Comparison of ENCODE assay signal across 9 mouse cellular contexts in genomic region chr10:80796307-80796848, GRCm38 (mm10). TPM values are rescaled to one million over a fixed set of nuclear protein-coding genes. Genes with fewer than 3 reads are reported as not detected.
DNase-seq lines count a peak whose midpoint lies in the region; ATAC-seq and TF ChIP-seq lines count a peak whose summit lies in the region.
"Had no signal": no experiment of that assay in that cellular context is flagged by ENCODE, and none has a peak within 500 bp of the region (broad histone marks: within the 10 kb centered on the region; RNA-seq: fewer than 3 reads in every experiment).

No protein-coding gene starts in this region.

- peak overlapping the region; percentile 86 for H3ac ChIP-seq in C2C12 (ENCODE audit: control insufficient read depth, insufficient read length, low read depth)

- no peak for ATAC-seq in forebrain, embryonic 12.5 days (ENCODE audit: low FRiP score)
- ATAC-seq in liver, embryonic 13.5 days (ENCODE audit: low read depth) = no peak
- no peak for ATAC-seq in CD4-positive, CD25-positive, alpha-beta regulatory T cell, adult 4 months

- H3K9me3 ChIP-seq in forebrain, embryonic 12.5 days = no peaks in the 10 kb centered on the region
- H3K9me3 ChIP-seq in liver, embryonic 13.5 days (replicated peaks) = no peaks in the 10 kb centered on the region

- H3K27me3 ChIP-seq in C2C12 (ENCODE audit: control insufficient read depth, insufficient read depth, insufficient read length) = no peaks in the 10 kb centered on the region
- no peaks in the 10 kb centered on the region for H3K27me3 ChIP-seq in forebrain, embryonic 12.5 days
- no peaks in the 10 kb centered on the region for H3K27me3 ChIP-seq in liver, embryonic 13.5 days

- no peak for TF ChIP-seq CTCF in gastrocnemius, adult 2 months (IDR thresholded peaks at IDR 0.05)
- no peak for TF ChIP-seq CTCF in C2C12 (IDR thresholded peaks at IDR 0.05; ENCODE audit: control insufficient read depth, insufficient read depth, insufficient read length)

- 90% methylated on average over 9 of the region's 9 CpGs for WGBS in forebrain, embryonic 12.5 days
- 82% methylated on average over 9 of the region's 9 CpGs for WGBS in liver, embryonic 13.5 days (ENCODE audit: insufficient replicate concordance)

- peaks cover 69% of the 10 kb centered on the region for H3K36me3 ChIP-seq in C2C12 (ENCODE audit: control insufficient read depth, insufficient read depth)
- H3K36me3 ChIP-seq in forebrain, embryonic 12.5 days (replicated peaks) = peaks cover 66% of the 10 kb centered on the region
- H3K36me3 ChIP-seq in liver, embryonic 13.5 days = peaks cover 67% of the 10 kb centered on the region

- H3K79me3 ChIP-seq in C2C12 (ENCODE audit: low read depth) = peaks cover 45% of the 10 kb centered on the region

- H3K4me2 ChIP-seq in forebrain, embryonic 12.5 days = peak overlapping the region; percentile 89
- H3K4me2 ChIP-seq in liver, embryonic 13.5 days = peak overlapping the region; percentile 78

- intact Hi-C loops in gastrocnemius, adult 2 months (cut with DNase I) = no loop called here
- intact Hi-C loops in gastrocnemius, postnatal 14 days (cut with DNase I; ENCODE audit: low total_unique reads) = no loop called here

- H3K4me1 ChIP-seq in forebrain, embryonic 12.5 days = peaks cover 33% of the 10 kb centered on the region
- H3K4me1 ChIP-seq in liver, embryonic 13.5 days (replicated peaks) = peaks cover 54% of the 10 kb centered on the region

- peak overlapping the region; percentile 98; the same call in 1 of the 2 replicates for H3K9ac ChIP-seq in forebrain, embryonic 12.5 days
- peak overlapping the region; percentile 95 for H3K9ac ChIP-seq in liver, embryonic 13.5 days

- H3K4me3 ChIP-seq in gastrocnemius, adult 2 months = peak overlapping the region; percentile 84
- H3K4me3 ChIP-seq in C2C12 (ENCODE audit: insufficient read depth, poor library complexity, severe bottlenecking) = peak overlapping the region; percentile 99
- H3K4me3 ChIP-seq in forebrain, embryonic 12.5 days (replicated peaks) = peak overlapping the region; percentile 96
- peak overlapping the region; percentile 90 for H3K4me3 ChIP-seq in liver, embryonic 13.5 days (replicated peaks)

- peaks cover 64% of the 10 kb centered on the region for H3K79me2 ChIP-seq in C2C12 (ENCODE audit: control insufficient read depth, insufficient read depth)

- H3K27ac ChIP-seq in gastrocnemius, adult 2 months = peak overlapping the region; percentile 99
- H3K27ac ChIP-seq in forebrain, embryonic 12.5 days = no peak overlapping the region
- peak overlapping the region; percentile 92 for H3K27ac ChIP-seq in liver, embryonic 13.5 days

- DNase-seq in gastrocnemius, adult 2 months = no peak
- DNase-seq in gastrocnemius, postnatal 14 days = no peak
- DNase-seq in liver, embryonic 13.5 days = no peak
- no peak for DNase-seq in T-cell, adult 2 months (ENCODE audit: low spot score)
- DNase-seq in urinary bladder, postnatal 36 days (ENCODE audit: low spot score in 2 of 2) = no peak
- DNase-seq: kidney, adult 8-10 months had no signal

TF ChIP-seq in C2C12, 6 proteins besides CTCF, POLR2A, EP300 and RAD21:
- TF ChIP-seq FOSL1 (IDR thresholded peaks at IDR 0.05; ENCODE audit: insufficient read depth, low read length, poor library complexity, severe bottlenecking) (no peak), MYOD1 (IDR thresholded peaks at IDR 0.05; ENCODE audit: control insufficient read depth, insufficient read length, low read depth) (no peak), USF1 (IDR thresholded peaks at IDR 0.05; ENCODE audit: low read depth) (no peak), CEBPB (IDR thresholded peaks at IDR 0.05; ENCODE audit: low read depth) (no peak), MYOG (IDR thresholded peaks at IDR 0.05; ENCODE audit: control insufficient read depth, extremely low read depth, insufficient read length) (no peak), MAX (IDR thresholded peaks at IDR 0.05) (no peak)

RNA-seq across cellular contexts. Expression of gene Sf3a2, which starts 1.6 kb away (rescaled TPM):
- 10 to 100 TPM; 28.9 to 29.1 TPM for total RNA-seq in gastrocnemius, adult 2 months (2021)
- 10 to 100 TPM; 23.6 to 30.0 TPM for total RNA-seq in gastrocnemius, postnatal 14 days (2021)
- 106 TPM for polyA plus RNA-seq in C2C12 (2012; fragmentation: generic; extraction: Trizol)
- polyA plus RNA-seq in forebrain, embryonic 12.5 days (2016; fragmentation: Nextera tagmentation; extraction: Ambion mirVana) = 77.1 and 89.4 TPM in 2 replicates
- polyA plus RNA-seq in liver, embryonic 13.5 days (2015; fragmentation: Nextera tagmentation; extraction: Ambion mirVana) = 35.7 and 48.5 TPM in 2 replicates
- polyA plus RNA-seq in CD4-positive, CD25-positive, alpha-beta regulatory T cell, adult 4 months (2017; shearing (Covaris generic)) = 10 to 100 TPM; 12.3 to 13.2 TPM

RNA-seq across cellular contexts. Expression of gene Plekhj1, which starts 2.0 kb away (rescaled TPM):
- 10 to 100 TPM; 22.3 to 29.8 TPM for total RNA-seq in gastrocnemius, adult 2 months (2021)
- 10 to 100 TPM; 21.4 to 23.1 TPM for total RNA-seq in gastrocnemius, postnatal 14 days (2021)
- polyA plus RNA-seq in C2C12 (2012; fragmentation: generic; extraction: Trizol) = 74.8 TPM
- polyA plus RNA-seq in forebrain, embryonic 12.5 days (2016; fragmentation: Nextera tagmentation; extraction: Ambion mirVana) = 152 and 156 TPM in 2 replicates
- 97.5 and 105 TPM in 2 replicates for polyA plus RNA-seq in liver, embryonic 13.5 days (2015; fragmentation: Nextera tagmentation; extraction: Ambion mirVana)
- polyA plus RNA-seq in CD4-positive, CD25-positive, alpha-beta regulatory T cell, adult 4 months (2017; shearing (Covaris generic)) = 100 to 1,000 TPM; 106 to 120 TPM

RNA-seq across cellular contexts. Expression of gene Amh, which starts 8.7 kb away (rescaled TPM):
- total RNA-seq in gastrocnemius, adult 2 months (2021) = under 1 TPM; 0.38 to 0.98 TPM
- under 1 TPM in 1 of 2 experiments, not detected in 1; 0.25 TPM for total RNA-seq in gastrocnemius, postnatal 14 days (2021)
- 0.87 TPM for polyA plus RNA-seq in C2C12 (2012; fragmentation: generic; extraction: Trizol)
- polyA plus RNA-seq in forebrain, embryonic 12.5 days (2016; fragmentation: Nextera tagmentation; extraction: Ambion mirVana) = 0.15 TPM in 1 of 2 replicates, not detected in the other
- not detected in 2 replicates for polyA plus RNA-seq in liver, embryonic 13.5 days (2015; fragmentation: Nextera tagmentation; extraction: Ambion mirVana)
- not detected for polyA plus RNA-seq in CD4-positive, CD25-positive, alpha-beta regulatory T cell, adult 4 months (2017; shearing (Covaris generic))

RNA-seq across cellular contexts. Expression of gene Jsrp1, which starts 16.9 kb away (rescaled TPM):
- total RNA-seq in gastrocnemius, adult 2 months (2021) = 100 to 1,000 TPM; 397 to 414 TPM
- total RNA-seq in gastrocnemius, postnatal 14 days (2021) = 100 to 1,000 TPM; 345 to 379 TPM
- polyA plus RNA-seq in C2C12 (2012; fragmentation: generic; extraction: Trizol) = 29.2 TPM
- polyA plus RNA-seq in forebrain, embryonic 12.5 days (2016; fragmentation: Nextera tagmentation; extraction: Ambion mirVana) = 0.27 and 0.36 TPM in 2 replicates
- 0.20 and 0.38 TPM in 2 replicates for polyA plus RNA-seq in liver, embryonic 13.5 days (2015; fragmentation: Nextera tagmentation; extraction: Ambion mirVana)
- polyA plus RNA-seq in CD4-positive, CD25-positive, alpha-beta regulatory T cell, adult 4 months (2017; shearing (Covaris generic)) = not detected

RNA-seq across cellular contexts. Expression of gene Oaz1, which starts 30.1 kb away (rescaled TPM):
- total RNA-seq in gastrocnemius, adult 2 months (2021) = 100 to 1,000 TPM; 579 to 691 TPM
- 100 to 1,000 TPM; 787 to 812 TPM for total RNA-seq in gastrocnemius, postnatal 14 days (2021)
- 1,494 TPM for polyA plus RNA-seq in C2C12 (2012; fragmentation: generic; extraction: Trizol)
- 1,463 and 1,490 TPM in 2 replicates for polyA plus RNA-seq in forebrain, embryonic 12.5 days (2016; fragmentation: Nextera tagmentation; extraction: Ambion mirVana)
- 1,324 and 1,529 TPM in 2 replicates for polyA plus RNA-seq in liver, embryonic 13.5 days (2015; fragmentation: Nextera tagmentation; extraction: Ambion mirVana)
- polyA plus RNA-seq in CD4-positive, CD25-positive, alpha-beta regulatory T cell, adult 4 months (2017; shearing (Covaris generic)) = 1,000 to 10,000 TPM; 1,727 to 2,219 TPM
